Mouse (Mus musculus) liver (tissue): ENCODE data around the gene Fndc1.
A peak's percentile ranks its signal among the peaks of the same experiment; 100 is the strongest.

Source experiments
- DNase-seq: peaks from one replicate; pipeline ENCODE4 v3.0.0-alpha.2; 2020; ENCODE audit warnings: mixed read lengths

Fndc1 gene

GRCm38 (mm10) chr17:7826819-7827515, at the start of gene Fndc1:
Gene Fndc1 (minus strand): TSS chr17:7827302.
- peak; percentile 47 for DNase-seq

- DNase-seq: no peak
Observed at GRCm38 (mm10) chr17:7876541-7876940, 49.4 kb upstream of the Fndc1 start.

- no peak for DNase-seq
Observed at GRCm38 (mm10) chr17:7875941-7876461, 48.9 kb upstream of the Fndc1 start.

GRCm38 (mm10) chr17:7874776-7875531, 47.9 kb upstream of the Fndc1 start:
- no peak for DNase-seq

GRCm38 (mm10) chr17:7873382-7873781, 46.3 kb upstream of the Fndc1 start:
- DNase-seq: no peak

- no peak for DNase-seq
Observed at GRCm38 (mm10) chr17:7871800-7872199, 44.7 kb upstream of the Fndc1 start.

GRCm38 (mm10) chr17:7870862-7871605, 43.9 kb upstream of the Fndc1 start:
- DNase-seq: no peak

- no peak for DNase-seq
Observed at GRCm38 (mm10) chr17:7869114-7869513, 42.0 kb upstream of the Fndc1 start.

GRCm38 (mm10) chr17:7868631-7869030, 41.5 kb upstream of the Fndc1 start:
- peak; percentile 67 for DNase-seq

GRCm38 (mm10) chr17:7864740-7865139, 37.6 kb upstream of the Fndc1 start:
- peak; percentile 35 for DNase-seq

GRCm38 (mm10) chr17:7863745-7864144, 36.6 kb upstream of the Fndc1 start:
- DNase-seq: peak; percentile 64

GRCm38 (mm10) chr17:7860845-7861360, 33.8 kb upstream of the Fndc1 start:
- no peak for DNase-seq

GRCm38 (mm10) chr17:7857658-7858057, 30.6 kb upstream of the Fndc1 start:
- no peak for DNase-seq

- peak; percentile 49 for DNase-seq
Observed at GRCm38 (mm10) chr17:7855851-7856250, 28.7 kb upstream of the Fndc1 start.

- no peak for DNase-seq
Observed at GRCm38 (mm10) chr17:7851979-7852378, 24.9 kb upstream of the Fndc1 start.

GRCm38 (mm10) chr17:7851527-7851926, 24.4 kb upstream of the Fndc1 start:
- no peak for DNase-seq

- DNase-seq: no peak
Observed at GRCm38 (mm10) chr17:7850246-7850645, 23.1 kb upstream of the Fndc1 start.

- no peak for DNase-seq
Observed at GRCm38 (mm10) chr17:7840505-7841290, 13.6 kb upstream of the Fndc1 start.

- no peak for DNase-seq
Observed at GRCm38 (mm10) chr17:7827586-7827985, 484 bp upstream of the Fndc1 start.

GRCm38 (mm10) chr17:7825416-7825815, 1.7 kb downstream of the Fndc1 start:
- no peak for DNase-seq

- peak; percentile 26 for DNase-seq
Observed at GRCm38 (mm10) chr17:7821553-7822186, 5.4 kb downstream of the Fndc1 start.

- no peak for DNase-seq
Observed at GRCm38 (mm10) chr17:7820176-7820575, 6.9 kb downstream of the Fndc1 start.
